10 mouse cellular contexts compared by ENCODE assay signal in genomic region chr15:97054767-97055489, GRCm38 (mm10). TPM values are rescaled to one million over a fixed set of nuclear protein-coding genes. Genes with fewer than 3 reads are reported as not detected.
DNase-seq lines count a peak whose midpoint lies in the region; ATAC-seq and TF ChIP-seq lines count a peak whose summit lies in the region.
"Had no signal": no experiment of that assay in that cellular context is flagged by ENCODE, and none has a peak within 500 bp of the region (broad histone marks: within the 10 kb centered on the region; RNA-seq: fewer than 3 reads in every experiment).

No protein-coding gene starts in this region.

- H3K79me2 ChIP-seq in heart, adult 2 months (replicated peaks; ENCODE audit: control insufficient read depth, insufficient read depth, low read length): no peaks in the 10 kb centered on the region

- no peaks in the 10 kb centered on the region for H3K4me1 ChIP-seq in heart, adult 2 months (ENCODE audit: control insufficient read depth, insufficient read depth, low read length)
- peaks cover 20% of the 10 kb centered on the region for H3K4me1 ChIP-seq in forebrain, embryonic 10.5 days
- H3K4me1 ChIP-seq in hindbrain, embryonic 15.5 days (replicated peaks): peaks cover 14% of the 10 kb centered on the region
- no peaks in the 10 kb centered on the region for H3K4me1 ChIP-seq in midbrain, postnatal 0 days (ENCODE audit: insufficient read depth, low read length)

- no peaks in the 10 kb centered on the region; the same call in 1 of the 2 replicates for H3K27me3 ChIP-seq in heart, adult 2 months (ENCODE audit: control insufficient read depth, insufficient read depth, low read length)
- H3K27me3 ChIP-seq in forebrain, embryonic 10.5 days (ENCODE audit: poor library complexity, severe bottlenecking): no peaks in the 10 kb centered on the region
- H3K27me3 ChIP-seq in hindbrain, embryonic 15.5 days: 0 out of 2 replicates have a peak, but pooled peaks cover 2% of the 10 kb centered on the region
- no peaks in the 10 kb centered on the region for H3K27me3 ChIP-seq in midbrain, postnatal 0 days (ENCODE audit: insufficient read depth, low read length)

- no peak for TF ChIP-seq POLR2A in heart, adult 2 months (IDR thresholded peaks at IDR 0.05; ENCODE audit: insufficient read depth, low read depth, low read length)

- intact Hi-C loops in heart, adult 2 months (cut with DNase I): no loop called here

- H3K9me3 ChIP-seq in forebrain, embryonic 10.5 days: peaks cover 21% of the 10 kb centered on the region
- H3K9me3 ChIP-seq in hindbrain, embryonic 15.5 days: no peaks in the 10 kb centered on the region
- peaks cover 9% of the 10 kb centered on the region; the same call in 1 of the 2 replicates for H3K9me3 ChIP-seq in midbrain, postnatal 0 days (ENCODE audit: low read length)

- H3K4me2 ChIP-seq in hindbrain, embryonic 15.5 days: peak overlapping the region; percentile 55
- H3K4me2 ChIP-seq in midbrain, postnatal 0 days (ENCODE audit: low read depth, low read length, poor library complexity, severe bottlenecking): peak overlapping the region; percentile 53

- peak overlapping the region; percentile 55 for H3K9ac ChIP-seq in heart, adult 2 months (ENCODE audit: low read depth, low read length)
- no peak overlapping the region for H3K9ac ChIP-seq in hindbrain, embryonic 15.5 days
- 0 out of 2 replicates have a peak overlapping the region, but pooled peaks have one; percentile 8 for H3K9ac ChIP-seq in midbrain, postnatal 0 days (replicated peaks; ENCODE audit: low read length, poor library complexity, severe bottlenecking)

- peak in 1 of 2 experiments; percentile 20 for DNase-seq in heart, adult 2 months
- no peak for DNase-seq in heart, adult 8-10 months (ENCODE audit: low spot score)
- DNase-seq in forebrain, embryonic 10.5 days (ENCODE audit: extremely low spot score, low spot score): no peak
- no peak for DNase-seq in midbrain, postnatal 0 days (ENCODE audit: low spot score)
- DNase-seq in right cerebral cortex, postnatal 25 days: no peak
- DNase-seq in T-cell, adult 2 months (ENCODE audit: low spot score): no peak
- no peak for DNase-seq in cerebellum, adult 11-12 months

- no peaks in the 10 kb centered on the region for H3K36me3 ChIP-seq in heart, adult 2 months (ENCODE audit: control insufficient read depth, insufficient read depth, low read length)
- H3K36me3 ChIP-seq in forebrain, embryonic 10.5 days (replicated peaks): no peaks in the 10 kb centered on the region
- no peaks in the 10 kb centered on the region for H3K36me3 ChIP-seq in hindbrain, embryonic 15.5 days
- H3K36me3 ChIP-seq in midbrain, postnatal 0 days (ENCODE audit: insufficient read depth, low read length): no peaks in the 10 kb centered on the region

- H3K4me3 ChIP-seq in heart, adult 2 months: peak overlapping the region; percentile 43
- peak overlapping the region; percentile 50 for H3K4me3 ChIP-seq in forebrain, embryonic 10.5 days
- peak overlapping the region; percentile 30 for H3K4me3 ChIP-seq in hindbrain, embryonic 15.5 days
- H3K4me3 ChIP-seq in midbrain, postnatal 0 days (ENCODE audit: low read depth, low read length): peak overlapping the region; percentile 30
- H3K4me3 ChIP-seq: myocyte had no signal

- no peak for TF ChIP-seq EP300 in heart, adult 2 months (IDR thresholded peaks at IDR 0.05; ENCODE audit: insufficient read depth, low read depth, low read length)

- no peak for TF ChIP-seq CTCF in heart, adult 2 months (IDR thresholded peaks at IDR 0.05)
- TF ChIP-seq CTCF in midbrain, postnatal 0 days (IDR thresholded peaks at IDR 0.05): no peak

- ATAC-seq in hindbrain, embryonic 15.5 days (ENCODE audit: low FRiP score, low read depth): no peak
- no peak for ATAC-seq in midbrain, postnatal 0 days (ENCODE audit: low FRiP score)

- H3K27ac ChIP-seq in heart, adult 2 months: peak overlapping the region; percentile 26
- H3K27ac ChIP-seq in forebrain, embryonic 10.5 days: peak overlapping the region; percentile 66
- no peak overlapping the region for H3K27ac ChIP-seq in hindbrain, embryonic 15.5 days (replicated peaks)
- no peak overlapping the region for H3K27ac ChIP-seq in midbrain, postnatal 0 days (ENCODE audit: low read depth, low read length)

- 46% methylated on average over 31 of the region's 31 CpGs for WGBS in heart, adult 2 months
- 42% methylated on average over 31 of the region's 31 CpGs for WGBS in forebrain, embryonic 10.5 days
- WGBS in hindbrain, embryonic 15.5 days: 46% methylated on average over 31 of the region's 31 CpGs
- WGBS in midbrain, postnatal 0 days: 44% methylated on average over 31 of the region's 31 CpGs

RNA-seq across cellular contexts. Expression of gene Slc38a4, which starts 0.8 kb away (rescaled TPM):
- 1 to 10 TPM; 5.4 to 6.0 TPM for total RNA-seq in heart, adult 2 months (2021)
- polyA plus RNA-seq in heart, adult 2 months (2012; rRNA removed): 7.8 and 12.9 TPM in 2 replicates
- 1 to 10 TPM; 3.0 to 5.3 (median 3.7) TPM for total RNA-seq in heart, adult 8-10 months (2022)
- 31.2 and 33.2 TPM in 2 replicates for polyA plus RNA-seq in forebrain, embryonic 10.5 days (2016; fragmentation: Nextera tagmentation; extraction: Ambion mirVana)
- polyA plus RNA-seq in hindbrain, embryonic 15.5 days (2015; fragmentation: Nextera tagmentation; extraction: Ambion mirVana): 3.2 and 3.7 TPM in 2 replicates
- 4.0 and 4.5 TPM in 2 replicates for total RNA-seq in midbrain, postnatal 0 days (2014; rRNA removed)
- polyA plus RNA-seq in midbrain, postnatal 0 days (2015; fragmentation: Nextera tagmentation; extraction: Ambion mirVana): 3.7 and 3.9 TPM in 2 replicates
- total RNA-seq: common myeloid progenitor, adult 5-6 weeks had no signal

Comparison
In these comparisons a context has a peak if more than half of its experiments do, and no peak if none do; other contexts are left out.
1. H3K27ac ChIP-seq: peak in heart, adult 2 months (single experiment) and forebrain, embryonic 10.5 days (single experiment); none in hindbrain, embryonic 15.5 days (single experiment) and midbrain, postnatal 0 days (single experiment).
2. Peak in every context shown above with its lines, with median percentiles within 50 percentile points of each other: H3K4me3 ChIP-seq.